Mouse (Mus musculus) limb, embryonic 11.5 days (tissue): ENCODE data around the gene Armh1. TPM values are rescaled to one million over a fixed set of nuclear protein-coding genes. Genes with fewer than 3 reads are reported as not detected.

Experiments used
- ATAC-seq: fragments of 200-750 bp; cut with Nextera tagmentation; 2 replicates; pipeline ENCODE4 v1.8.0; 2017; ENCODE audit warnings: low read depth; ENCODE audit not compliant: insufficient number of reproducible peaks, low FRiP score, low TSS enrichment
- DNase-seq: peaks from one replicate; pipeline ENCODE4 v3.0.0-alpha.2; 2015; ENCODE audit warnings: low spot score
- H3K27ac ChIP-seq: fragments of 300-500 bp; sonication (generic); replicated peaks from 2 replicates; pipeline ENCODE4 v1.5.1; 2014; ENCODE audit warnings: low read depth, mild to moderate bottlenecking, low read length
- H3K27me3 ChIP-seq: fragments of 300-500 bp; sonication (generic); 2 replicates; pipeline ENCODE4 v1.6.1; 2014; ENCODE audit warnings: mild to moderate bottlenecking, low read length, mixed read lengths; ENCODE audit not compliant: control insufficient read depth, insufficient read depth
- H3K36me3 ChIP-seq: fragments of 300-500 bp; sonication (generic); 2 replicates; pipeline ENCODE4 v1.6.1; 2014; ENCODE audit warnings: mild to moderate bottlenecking, low read length, moderate library complexity, mixed read lengths; ENCODE audit not compliant: control insufficient read depth, insufficient read depth
- H3K4me1 ChIP-seq: fragments of 300-500 bp; sonication (generic); 2 replicates; pipeline ENCODE4 v1.6.1; 2014; ENCODE audit warnings: low read length, mixed read lengths; ENCODE audit not compliant: control insufficient read depth, insufficient read depth
- H3K4me2 ChIP-seq: fragments of 300-500 bp; sonication (generic); 2 replicates; pipeline ENCODE4 v1.6.1; 2014; ENCODE audit warnings: low read depth, mild to moderate bottlenecking, moderate library complexity; ENCODE audit not compliant: severe bottlenecking
- H3K4me3 ChIP-seq: fragments of 300-500 bp; sonication (generic); 2 replicates; pipeline ENCODE4 v1.5.1; 2014; ENCODE audit warnings: low read depth, low read length
- H3K9ac ChIP-seq: fragments of 300-500 bp; sonication (generic); 2 replicates; pipeline ENCODE4 v1.6.1; 2014; ENCODE audit warnings: mild to moderate bottlenecking, low read length
- H3K9me3 ChIP-seq: fragments of 300-500 bp; sonication (generic); 2 replicates; pipeline ENCODE4 v1.6.1; 2016; ENCODE audit warnings: low read length; ENCODE audit not compliant: control insufficient read depth
- WGBS: fragments of 180-500 bp; shearing (Covaris S2); extraction: QIAGEN DNeasy Blood & Tissue Kit; methylation state at CpG from one replicate; pipeline ENCODE4 v1.1.7; 2014; 5-methylcytosine and 5-hydroxymethylcytosine counted together
- polyA plus RNA-seq: library from polyadenylated mRNA; unstranded; fragments of >200 nt; fragmentation: Nextera tagmentation; extraction: Ambion mirVana; gene quantifications from 2 replicates; pipeline ENCODE4 v1.2.1, GENCODE M21; 2014

Armh1 gene
- polyA plus RNA-seq, 1 experiment from 2014 or later, result 0.12 TPM

DNA sequence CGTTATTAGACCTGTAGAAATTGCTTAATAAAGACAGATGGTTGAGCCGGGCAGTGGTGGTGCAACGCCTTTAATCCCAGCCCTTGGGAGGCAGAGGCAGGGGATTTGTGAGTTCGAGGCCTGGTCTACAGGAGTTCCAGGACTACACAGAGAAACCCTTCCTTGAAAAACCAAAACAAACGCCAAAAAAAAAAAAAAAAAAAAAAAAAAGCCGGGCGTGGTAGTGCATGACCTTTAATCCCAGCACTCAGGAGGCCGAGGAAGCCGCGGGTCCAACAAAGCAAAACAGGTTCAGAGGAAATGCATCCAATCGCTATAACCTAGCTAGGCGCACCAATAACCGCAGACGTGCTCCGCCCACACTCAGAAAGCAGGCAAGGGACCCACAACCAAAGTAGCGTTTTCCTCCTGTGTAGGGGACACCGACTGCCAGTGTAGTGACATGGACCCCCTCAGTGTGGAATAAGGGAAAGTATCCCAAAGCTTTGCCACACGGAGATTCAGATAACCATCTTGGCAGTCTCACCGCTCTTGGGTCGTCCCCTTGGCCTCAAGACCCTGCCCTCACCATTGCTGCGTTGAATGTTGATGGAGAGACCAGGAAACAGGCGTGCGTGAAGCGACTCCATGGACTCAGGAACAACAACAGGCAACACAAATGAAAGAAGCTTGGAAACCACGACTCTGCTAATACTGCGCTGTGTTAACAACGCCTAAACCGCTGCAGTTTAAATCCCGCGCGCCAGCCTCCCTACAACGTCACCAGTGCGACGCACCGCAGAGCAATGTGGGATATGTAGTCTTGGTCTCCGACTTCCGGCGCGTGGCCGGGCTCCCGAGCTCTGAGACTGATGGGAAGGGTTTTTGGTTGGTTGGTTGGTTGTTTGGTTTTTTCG lies 69.8 kb downstream of the Armh1 start, which contains the start of gene Kif2c:
Gene Kif2c (minus strand): TSS at position 777 of the 896 bp plus-strand sequence.
- peak within 1 kb of the TSS; percentile 51 for H3K4me3 ChIP-seq
- peaks cover 4% of the 10 kb centered on the region; the same call in 1 of the 2 replicates for H3K4me1 ChIP-seq
- H3K27ac ChIP-seq, result peak within 1 kb of the TSS; percentile 31
- WGBS, result 1% methylated on average over 42 of the region's 42 CpGs
- peak within 1 kb of the TSS; percentile 64 for H3K9ac ChIP-seq
- DNase-seq (peak; percentile 97), ATAC-seq (peak; percentile 88)
- peak within 1 kb of the TSS; percentile 81 for H3K4me2 ChIP-seq
- peaks cover 10% of the 10 kb centered on the region for H3K36me3 ChIP-seq
- no peaks in the 10 kb centered on the region for H3K9me3 ChIP-seq
- H3K27me3 ChIP-seq, result no peaks in the 10 kb centered on the region

DNA sequence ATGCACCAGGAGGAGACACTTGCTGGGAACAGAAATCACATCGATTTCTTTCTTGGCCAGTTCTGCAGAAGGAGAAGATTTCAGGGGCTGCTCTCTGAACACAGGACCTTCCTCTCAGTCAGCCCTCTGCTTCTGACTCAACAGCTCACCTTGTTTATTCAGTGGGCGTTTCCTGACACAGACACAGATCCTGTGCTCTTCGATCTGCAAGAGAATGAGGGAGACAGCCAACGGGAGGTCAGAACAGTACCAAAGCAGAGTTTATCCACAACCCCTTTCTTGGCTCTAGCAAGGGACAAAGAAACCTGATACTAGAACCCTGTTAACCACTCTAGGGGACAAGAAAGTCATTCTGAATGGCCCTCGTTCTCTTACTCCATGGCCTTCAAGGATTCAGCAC lies 82.0 kb downstream of the Armh1 start:
- ATAC-seq, result no peak
- 93% methylated on average over 5 of the region's 5 CpGs for WGBS
- H3K36me3 ChIP-seq, result peaks cover 50% of the 10 kb centered on the region

More for the DNA sequence above, 82.0 kb downstream of the Armh1 start:
- Histone ChIP-seq H3K9ac (no peak overlapping the region), H3K27me3 (no peaks in the 10 kb centered on the region), H3K4me2 (no peak overlapping the region), H3K4me3 (no peak overlapping the region), H3K9me3 (no peaks in the 10 kb centered on the region), H3K27ac (no peak overlapping the region), H3K4me1 (no peaks in the 10 kb centered on the region)
- DNase-seq, result no peak

Other genes with a start within 250 kb of the Armh1 start
- 53.5 and 57.2 TPM in 2 replicates for gene Eif2b3, start 232.7 kb downstream of the Armh1 start, polyA plus RNA-seq
- gene Ptch2, start 156.1 kb downstream of the Armh1 start, polyA plus RNA-seq, result 6.1 and 6.3 TPM in 2 replicates
- gene Btbd19, start 126.4 kb downstream of the Armh1 start, polyA plus RNA-seq, result 4.1 and 4.5 TPM in 2 replicates
- gene Tctex1d4, start 125.3 kb downstream of the Armh1 start, polyA plus RNA-seq, result not detected in 2 replicates
- 2.0 and 2.3 TPM in 2 replicates for gene Plk3, start 118.2 kb downstream of the Armh1 start, polyA plus RNA-seq
- 1,072 and 1,111 TPM in 2 replicates for gene Rps8, start 95.9 kb downstream of the Armh1 start, polyA plus RNA-seq
- gene Kif2c, start 69.5 kb downstream of the Armh1 start, polyA plus RNA-seq, result 125 and 136 TPM in 2 replicates
- gene Tmem53, start 174 bp downstream of the Armh1 start, polyA plus RNA-seq, result 9.7 and 11.6 TPM in 2 replicates
- 69.8 and 78.5 TPM in 2 replicates for gene Rnf220, start 244.9 kb upstream of the Armh1 start, polyA plus RNA-seq